Mouse (Mus musculus): ENCODE data around the gene Tbc1d9b. TPM values are rescaled to one million over a fixed set of nuclear protein-coding genes. Genes with fewer than 3 reads are reported as not detected.

Gene Tbc1d9b
- total RNA-seq, 1 experiment: 18.0 TPM

DNA sequence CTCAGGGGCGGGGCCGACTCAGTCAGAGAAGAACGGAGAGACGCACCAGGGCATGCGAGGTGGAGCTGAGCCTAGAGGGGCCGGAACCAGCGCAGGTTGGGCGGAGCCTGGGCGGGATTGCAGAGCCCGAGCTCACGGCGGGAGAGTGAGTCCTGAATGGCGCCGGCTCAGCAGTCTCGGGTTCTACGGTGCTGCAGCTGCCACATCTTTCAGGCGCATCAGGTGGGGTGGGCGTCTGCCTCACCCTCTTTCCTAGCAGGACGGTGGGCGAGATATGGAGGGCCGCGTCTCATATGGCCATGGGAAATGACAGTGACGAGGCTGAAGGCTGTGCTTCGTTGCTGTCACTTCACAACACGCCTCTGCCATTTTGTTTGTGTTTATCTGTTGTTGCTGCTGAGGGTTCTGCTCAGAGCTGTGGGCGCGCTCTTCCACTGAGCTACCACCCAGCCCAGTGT, 43.6 kb downstream of the Tbc1d9b start:
- H3K9me3 ChIP-seq (ENCODE audit: control insufficient read depth, insufficient read depth, low read depth, low read length): no peaks in the 10 kb centered on the region
- H3K4me1 ChIP-seq (ENCODE audit: control insufficient read depth in 2 of 2, insufficient read depth in 2 of 2, low read length in 2 of 2, poor library complexity in 1 of 2): peaks cover 0 to 4% of the 10 kb centered on the region in 2 experiments; a peak in 1 of 4 replicates
- no peak for TF ChIP-seq ZC3H11A (IDR thresholded peaks at IDR 0.05; ENCODE audit: borderline replicate concordance, low read depth, low read length)
- TF ChIP-seq HCFC1 (IDR thresholded peaks at IDR 0.05; ENCODE audit: borderline replicate concordance, insufficient read depth, low read length): peak; percentile 61; the same call in 1 of the 2 replicates
- TF ChIP-seq MAFK (IDR thresholded peaks at IDR 0.05; ENCODE audit: insufficient read depth, low read depth, low read length): no peak
- no peak for TF ChIP-seq CHD2 (IDR thresholded peaks at IDR 0.05; ENCODE audit: low read depth, low read length)
- H3K27ac ChIP-seq (ENCODE audit: insufficient read depth, low read depth, low read length, poor library complexity, severe bottlenecking): no peak overlapping the region; the same call in 1 of the 2 replicates
- in situ Hi-C loops (cut with MboI; ENCODE audit: low sequenced_read_pairs in 2 of 2, unreplicated experiment in 2 of 2): no loop called here
- peak overlapping the region; percentile 89 to 90 for H3K4me3 ChIP-seq (ENCODE audit: insufficient read depth in 1 of 2, low read depth in 1 of 2, low read length in 2 of 2, poor library complexity in 1 of 2, severe bottlenecking in 1 of 2)
- DNase-seq (ENCODE audit: low read depth, low spot score): peak; percentile 98
- H3K36me3 ChIP-seq (ENCODE audit: control insufficient read depth, insufficient read depth, low read length, poor library complexity, severe bottlenecking): peaks cover 17% of the 10 kb centered on the region
- H3K9ac ChIP-seq (ENCODE audit: insufficient read depth, low read depth, low read length, poor library complexity, severe bottlenecking): peak overlapping the region; percentile 90

DNA sequence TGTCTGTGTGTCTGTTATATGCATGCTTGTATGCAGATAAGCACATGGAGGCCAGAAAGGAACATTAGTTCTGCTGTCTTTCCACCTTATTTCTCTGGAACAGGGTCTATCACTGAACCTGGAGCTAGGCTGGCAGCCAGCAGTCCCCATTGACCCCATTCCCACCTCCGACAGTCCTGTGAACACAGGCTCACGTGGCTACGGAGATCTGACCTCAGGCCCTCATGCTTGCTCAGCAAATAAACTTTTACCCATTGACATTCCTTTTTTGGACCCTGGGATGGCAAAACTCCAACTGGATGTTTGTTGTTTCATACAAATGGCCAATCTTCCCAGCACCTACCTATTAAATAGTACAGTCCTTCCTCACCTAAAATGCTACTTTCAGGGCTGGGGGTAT, 45.2 kb downstream of the Tbc1d9b start:
- no peaks in the 10 kb centered on the region; a peak in 1 of 4 replicates for H3K4me1 ChIP-seq (ENCODE audit: control insufficient read depth in 2 of 2, insufficient read depth in 2 of 2, low read length in 2 of 2, poor library complexity in 1 of 2)
- DNase-seq (ENCODE audit: low read depth, low spot score): no peak
- H3K9me3 ChIP-seq (ENCODE audit: control insufficient read depth, insufficient read depth, low read depth, low read length): no peaks in the 10 kb centered on the region
- in situ Hi-C loops (cut with MboI; ENCODE audit: low sequenced_read_pairs in 2 of 2, unreplicated experiment in 2 of 2): no loop called here
- H3K9ac ChIP-seq (ENCODE audit: insufficient read depth, low read depth, low read length, poor library complexity, severe bottlenecking): no peak overlapping the region
- no peak overlapping the region for H3K27ac ChIP-seq (ENCODE audit: insufficient read depth, low read depth, low read length, poor library complexity, severe bottlenecking)
- TF ChIP-seq ZC3H11A (IDR thresholded peaks at IDR 0.05; ENCODE audit: borderline replicate concordance, low read depth, low read length) (no peak), ZNF384 (IDR thresholded peaks at IDR 0.05; ENCODE audit: low read depth, low read length) (no peak), CHD2 (IDR thresholded peaks at IDR 0.05; ENCODE audit: low read depth, low read length) (no peak), HCFC1 (IDR thresholded peaks at IDR 0.05; ENCODE audit: borderline replicate concordance, insufficient read depth, low read length) (no peak), MAFK (IDR thresholded peaks at IDR 0.05; ENCODE audit: insufficient read depth, low read depth, low read length) (no peak)
- H3K36me3 ChIP-seq (ENCODE audit: control insufficient read depth, insufficient read depth, low read length, poor library complexity, severe bottlenecking): peaks cover 12% of the 10 kb centered on the region
- H3K4me3 ChIP-seq (ENCODE audit: insufficient read depth in 1 of 2, low read depth in 1 of 2, low read length in 2 of 2, poor library complexity in 1 of 2, severe bottlenecking in 1 of 2): no peak overlapping the region

DNA sequence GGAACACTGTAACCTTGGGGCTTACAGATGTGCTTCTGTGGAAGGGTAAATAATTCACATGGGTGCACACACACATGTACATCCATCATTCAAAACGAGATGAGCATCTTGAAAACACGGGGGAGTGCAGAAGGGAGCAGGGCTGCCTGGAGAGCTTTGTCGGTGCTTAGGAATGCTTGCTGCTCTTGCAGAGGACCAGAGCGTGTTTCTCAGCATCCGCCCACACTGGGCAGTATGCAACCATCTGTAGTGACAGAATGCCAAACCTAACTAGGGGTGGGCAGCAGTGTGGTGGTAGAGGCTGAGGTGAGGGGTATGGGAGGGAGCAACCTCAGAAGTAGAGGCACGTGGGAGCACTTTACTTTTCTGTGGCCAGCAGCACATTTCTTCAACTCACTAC, 45.9 kb downstream of the Tbc1d9b start:
- Histone ChIP-seq H3K9me3 (ENCODE audit: control insufficient read depth, insufficient read depth, low read depth, low read length) (no peaks in the 10 kb centered on the region), H3K36me3 (ENCODE audit: control insufficient read depth, insufficient read depth, low read length, poor library complexity, severe bottlenecking) (peaks cover 12% of the 10 kb centered on the region), H3K9ac (ENCODE audit: insufficient read depth, low read depth, low read length, poor library complexity, severe bottlenecking) (no peak overlapping the region), H3K27ac (ENCODE audit: insufficient read depth, low read depth, low read length, poor library complexity, severe bottlenecking) (no peak overlapping the region), H3K4me1 (ENCODE audit: control insufficient read depth in 2 of 2, insufficient read depth in 2 of 2, low read length in 2 of 2, poor library complexity in 1 of 2) (no peaks in the 10 kb centered on the region; a peak in 1 of 4 replicates), H3K4me3 (ENCODE audit: insufficient read depth in 1 of 2, low read depth in 1 of 2, low read length in 2 of 2, poor library complexity in 1 of 2, severe bottlenecking in 1 of 2) (no peak overlapping the region)
- in situ Hi-C loops (cut with MboI; ENCODE audit: low sequenced_read_pairs in 2 of 2, unreplicated experiment in 2 of 2): no loop called here
- TF ChIP-seq MAFK (IDR thresholded peaks at IDR 0.05; ENCODE audit: insufficient read depth, low read depth, low read length): no peak
- no peak for TF ChIP-seq ZNF384 (IDR thresholded peaks at IDR 0.05; ENCODE audit: low read depth, low read length)
- TF ChIP-seq CHD2 (IDR thresholded peaks at IDR 0.05; ENCODE audit: low read depth, low read length): no peak
- no peak for TF ChIP-seq ZC3H11A (IDR thresholded peaks at IDR 0.05; ENCODE audit: borderline replicate concordance, low read depth, low read length)
- TF ChIP-seq HCFC1 (IDR thresholded peaks at IDR 0.05; ENCODE audit: borderline replicate concordance, insufficient read depth, low read length): no peak
- no peak for DNase-seq (ENCODE audit: low read depth, low spot score)

DNA sequence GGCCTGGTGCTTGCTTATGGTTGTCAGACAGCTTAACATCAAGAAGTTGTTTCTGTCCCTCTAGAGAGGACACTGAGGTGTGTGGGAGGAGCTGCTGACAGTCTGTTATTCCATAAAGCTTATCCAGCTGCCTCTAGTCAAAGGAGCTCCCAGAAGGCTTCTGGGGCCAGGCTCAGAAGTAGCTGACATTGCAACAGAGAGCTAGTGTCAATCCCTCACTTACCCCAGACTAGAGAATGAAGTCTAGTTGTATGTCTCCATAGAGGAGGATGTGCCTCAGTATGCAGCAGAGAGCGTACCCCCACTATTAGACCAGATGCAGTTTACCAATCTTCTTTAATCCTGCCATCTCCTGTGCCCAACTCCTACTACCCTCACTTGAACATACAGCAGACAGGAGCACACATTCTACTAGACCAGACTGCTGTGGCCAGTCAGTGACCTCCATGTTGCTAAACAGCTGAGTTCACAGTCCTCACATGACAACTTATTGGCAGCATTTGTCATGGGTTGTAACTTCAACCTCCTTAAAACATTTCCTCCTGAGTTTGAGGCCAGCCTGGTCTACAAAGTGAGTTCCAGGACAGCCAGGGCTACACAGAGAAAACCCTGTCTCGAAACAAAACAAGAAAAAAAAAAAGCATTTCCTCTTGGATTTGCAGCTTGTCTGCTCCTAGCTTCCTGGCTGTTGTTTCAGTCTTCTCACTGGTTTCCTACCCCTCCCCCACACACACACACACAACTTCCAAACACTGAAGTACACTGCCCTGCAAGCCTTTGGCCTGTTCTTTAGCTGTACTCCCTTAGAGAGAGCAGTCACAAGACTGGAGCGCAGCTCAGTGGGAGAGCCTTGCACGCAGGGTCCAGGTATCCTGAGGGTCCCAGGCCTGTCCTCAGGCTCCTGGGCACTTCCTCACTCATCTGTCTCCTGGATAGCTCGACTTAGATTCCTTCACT, 47.6 kb downstream of the Tbc1d9b start:
- H3K27ac ChIP-seq (ENCODE audit: insufficient read depth, low read depth, low read length, poor library complexity, severe bottlenecking): no peak overlapping the region
- DNase-seq (ENCODE audit: low read depth, low spot score): no peak
- TF ChIP-seq MAFK (IDR thresholded peaks at IDR 0.05; ENCODE audit: insufficient read depth, low read depth, low read length): no peak
- no peak for TF ChIP-seq HCFC1 (IDR thresholded peaks at IDR 0.05; ENCODE audit: borderline replicate concordance, insufficient read depth, low read length)
- no peak for TF ChIP-seq ZNF384 (IDR thresholded peaks at IDR 0.05; ENCODE audit: low read depth, low read length)
- TF ChIP-seq ZC3H11A (IDR thresholded peaks at IDR 0.05; ENCODE audit: borderline replicate concordance, low read depth, low read length): no peak
- no peak for TF ChIP-seq CHD2 (IDR thresholded peaks at IDR 0.05; ENCODE audit: low read depth, low read length)
- no peaks in the 10 kb centered on the region; a peak in 1 of 4 replicates for H3K4me1 ChIP-seq (ENCODE audit: control insufficient read depth in 2 of 2, insufficient read depth in 2 of 2, low read length in 2 of 2, poor library complexity in 1 of 2)
- H3K9me3 ChIP-seq (ENCODE audit: control insufficient read depth, insufficient read depth, low read depth, low read length): no peaks in the 10 kb centered on the region
- H3K36me3 ChIP-seq (ENCODE audit: control insufficient read depth, insufficient read depth, low read length, poor library complexity, severe bottlenecking): peaks cover 12% of the 10 kb centered on the region
- in situ Hi-C loops (cut with MboI; ENCODE audit: low sequenced_read_pairs in 2 of 2, unreplicated experiment in 2 of 2): no loop called here
- H3K9ac ChIP-seq (ENCODE audit: insufficient read depth, low read depth, low read length, poor library complexity, severe bottlenecking): no peak overlapping the region
- no peak overlapping the region for H3K4me3 ChIP-seq (ENCODE audit: insufficient read depth in 1 of 2, low read depth in 1 of 2, low read length in 2 of 2, poor library complexity in 1 of 2, severe bottlenecking in 1 of 2)

Measured in ES-E14 (cell line).